Mouse (Mus musculus): ENCODE measurements around the gene Ankrd13b. TPM values are rescaled to one million over a fixed set of nuclear protein-coding genes. Genes with fewer than 3 reads are reported as not detected.

Ankrd13b gene
- polyA plus RNA-seq, 1 experiment from 2014 or later = 38.4 TPM

- WGBS = 84% methylated on average over 9 of the region's 9 CpGs
Observed at GRCm38 (mm10) chr11:77440081-77440480, 49.4 kb downstream of the Ankrd13b start.

GRCm38 (mm10) chr11:77437026-77437425, 52.5 kb downstream of the Ankrd13b start:
- H3K36me3 ChIP-seq (ENCODE audit: control insufficient read depth, insufficient read depth) = peaks cover 9% of the 10 kb centered on the region
- no peak overlapping the region for H3K4me3 ChIP-seq (replicated peaks; ENCODE audit: low read length)
- ATAC-seq = no peak
- H3K4me1 ChIP-seq (replicated peaks; ENCODE audit: control insufficient read depth, insufficient read depth, low read length) = no peaks in the 10 kb centered on the region
- H3K27me3 ChIP-seq (replicated peaks; ENCODE audit: control insufficient read depth, insufficient read depth, low read length) = no peaks in the 10 kb centered on the region
- 86% methylated on average over 2 of the region's 2 CpGs for WGBS
- H3K9me3 ChIP-seq (ENCODE audit: control insufficient read depth, low read length) = no peaks in the 10 kb centered on the region
- H3K4me2 ChIP-seq (ENCODE audit: low read length) = no peak overlapping the region
- no peak overlapping the region for H3K9ac ChIP-seq (replicated peaks; ENCODE audit: low read depth, low read length)
- no peak overlapping the region for H3K27ac ChIP-seq (ENCODE audit: low read length)

More at GRCm38 (mm10) chr11:77440081-77440480, 49.4 kb downstream of the Ankrd13b start:
- no peaks in the 10 kb centered on the region for H3K27me3 ChIP-seq (replicated peaks; ENCODE audit: control insufficient read depth, insufficient read depth, low read length)
- no peak overlapping the region for H3K9ac ChIP-seq (replicated peaks; ENCODE audit: low read depth, low read length)
- H3K27ac ChIP-seq (ENCODE audit: low read length) = no peak overlapping the region
- H3K4me1 ChIP-seq (replicated peaks; ENCODE audit: control insufficient read depth, insufficient read depth, low read length) = no peaks in the 10 kb centered on the region
- H3K4me2 ChIP-seq (ENCODE audit: low read length) = no peak overlapping the region
- no peak overlapping the region for H3K4me3 ChIP-seq (replicated peaks; ENCODE audit: low read length)
- no peaks in the 10 kb centered on the region for H3K9me3 ChIP-seq (ENCODE audit: control insufficient read depth, low read length)
- H3K36me3 ChIP-seq (ENCODE audit: control insufficient read depth, insufficient read depth) = peaks cover 14% of the 10 kb centered on the region
- ATAC-seq = no peak

- Histone ChIP-seq H3K36me3 (ENCODE audit: control insufficient read depth, insufficient read depth) (peaks cover 15% of the 10 kb centered on the region; the same call in 1 of the 2 replicates), H3K4me2 (ENCODE audit: low read length) (no peak overlapping the region), H3K4me1 (replicated peaks; ENCODE audit: control insufficient read depth, insufficient read depth, low read length) (no peaks in the 10 kb centered on the region), H3K4me3 (replicated peaks; ENCODE audit: low read length) (no peak overlapping the region), H3K27ac (ENCODE audit: low read length) (no peak overlapping the region), H3K9ac (replicated peaks; ENCODE audit: low read depth, low read length) (no peak overlapping the region), H3K27me3 (replicated peaks; ENCODE audit: control insufficient read depth, insufficient read depth, low read length) (no peaks in the 10 kb centered on the region), H3K9me3 (ENCODE audit: control insufficient read depth, low read length) (no peaks in the 10 kb centered on the region)
- ATAC-seq = no peak
- WGBS = 77% methylated on average over 1 of the region's 1 CpGs
Observed at GRCm38 (mm10) chr11:77428446-77428845, 61.0 kb downstream of the Ankrd13b start.

GRCm38 (mm10) chr11:77423175-77423859, 66.2 kb downstream of the Ankrd13b start:
- no peak for ATAC-seq
- Histone ChIP-seq H3K9me3 (ENCODE audit: control insufficient read depth, low read length) (no peaks in the 10 kb centered on the region), H3K27ac (ENCODE audit: low read length) (no peak overlapping the region), H3K36me3 (ENCODE audit: control insufficient read depth, insufficient read depth) (peaks cover 15% of the 10 kb centered on the region), H3K4me1 (replicated peaks; ENCODE audit: control insufficient read depth, insufficient read depth, low read length) (no peaks in the 10 kb centered on the region), H3K9ac (replicated peaks; ENCODE audit: low read depth, low read length) (no peak overlapping the region), H3K4me2 (ENCODE audit: low read length) (no peak overlapping the region), H3K27me3 (replicated peaks; ENCODE audit: control insufficient read depth, insufficient read depth, low read length) (no peaks in the 10 kb centered on the region), H3K4me3 (replicated peaks; ENCODE audit: low read length) (no peak overlapping the region)
- 91% methylated on average over 4 of the region's 4 CpGs for WGBS

Other genes starting within 250 kb of the Ankrd13b start
- gene Coro6, start 27.3 kb downstream of the Ankrd13b start, polyA plus RNA-seq (2015; fragmentation: Nextera tagmentation; extraction: Ambion mirVana) = 0.11 TPM in 1 of 2 replicates, not detected in the other
- 14.1 and 16.3 TPM in 2 replicates for gene Git1, start 3.9 kb upstream of the Ankrd13b start, polyA plus RNA-seq (2015; fragmentation: Nextera tagmentation; extraction: Ambion mirVana)
- gene Abhd15, start 25.4 kb upstream of the Ankrd13b start, polyA plus RNA-seq (2015; fragmentation: Nextera tagmentation; extraction: Ambion mirVana) = 1.4 and 1.8 TPM in 2 replicates
- 13.0 and 14.9 TPM in 2 replicates for gene Trp53i13, start 26.3 kb upstream of the Ankrd13b start, polyA plus RNA-seq (2015; fragmentation: Nextera tagmentation; extraction: Ambion mirVana)
- not detected in 2 replicates for gene Gm10392, start 29.5 kb upstream of the Ankrd13b start, polyA plus RNA-seq (2015; fragmentation: Nextera tagmentation; extraction: Ambion mirVana)
- gene Taok1, start 118.1 kb upstream of the Ankrd13b start, polyA plus RNA-seq (2015; fragmentation: Nextera tagmentation; extraction: Ambion mirVana) = 27.5 and 29.4 TPM in 2 replicates
- gene Nufip2, start 196.5 kb upstream of the Ankrd13b start, polyA plus RNA-seq (2015; fragmentation: Nextera tagmentation; extraction: Ambion mirVana) = 2.7 and 3.6 TPM in 2 replicates
- 0.19 and 0.66 TPM in 2 replicates for gene Cryba1, start 235.6 kb upstream of the Ankrd13b start, polyA plus RNA-seq (2015; fragmentation: Nextera tagmentation; extraction: Ambion mirVana)